Mouse (Mus musculus): ENCODE measurements at regions not wholly inside any gene's neighbourhood (a gene's known extent, or its start where the extent isn't known, plus 50 kb on each side); places are given as distances from the start of the nearest gene placed in this dataset.

GRCm38 (mm10) chr17:83129658-83130057, 85.4 kb upstream of the Pkdcc start:
- 0 out of 2 replicates have a peak overlapping the region, but pooled peaks have one; percentile 21 for H3K4me2 ChIP-seq

DNA sequence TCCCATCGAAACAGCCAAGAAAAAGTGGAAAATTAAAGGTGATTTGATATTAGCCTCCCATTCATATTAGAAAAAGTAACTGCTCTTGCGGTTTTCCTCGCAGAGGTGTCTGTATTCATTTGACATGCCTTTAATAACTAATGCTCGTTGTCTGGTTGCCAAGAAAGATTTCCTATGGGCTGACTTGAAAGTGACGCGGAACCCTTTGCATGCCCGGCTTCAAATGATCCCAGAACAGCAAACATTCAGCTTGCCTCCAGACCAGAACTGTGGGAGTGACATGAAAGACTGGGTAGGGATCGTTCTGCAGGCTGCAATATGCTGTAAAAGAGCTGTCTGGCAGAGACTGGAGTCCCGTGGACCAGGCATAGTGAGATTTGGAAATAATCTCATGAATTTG, 81.9 kb upstream of the Pkdcc start:
- 51% methylated on average over 9 of the region's 9 CpGs for WGBS
- Histone ChIP-seq H3K9me3 (no peaks in the 10 kb centered on the region), H3K9ac (no peak overlapping the region), H3K36me3 (replicated peaks) (no peaks in the 10 kb centered on the region), H3K4me1 (peaks cover 36% of the 10 kb centered on the region), H3K27ac (peak overlapping the region; percentile 31; the same call in 1 of the 2 replicates), H3K4me3 (no peak overlapping the region), H3K27me3 (replicated peaks) (no peaks in the 10 kb centered on the region), H3K4me2 (no peak overlapping the region)
- no peak for ATAC-seq (replicated peaks)

More at GRCm38 (mm10) chr17:83129658-83130057, 85.4 kb upstream of the Pkdcc start:
- no peak overlapping the region for H3K4me3 ChIP-seq
- H3K9me3 ChIP-seq: no peaks in the 10 kb centered on the region
- peaks cover 27% of the 10 kb centered on the region for H3K4me1 ChIP-seq
- H3K27ac ChIP-seq: peak overlapping the region; percentile 48; the same call in 1 of the 2 replicates
- H3K9ac ChIP-seq: no peak overlapping the region
- WGBS: 64% methylated on average over 7 of the region's 7 CpGs
- no peaks in the 10 kb centered on the region for H3K27me3 ChIP-seq (replicated peaks)
- no peaks in the 10 kb centered on the region for H3K36me3 ChIP-seq (replicated peaks)
- ATAC-seq (replicated peaks): peak; percentile 35; the same call in 1 of the 2 replicates

- Histone ChIP-seq H3K36me3 (replicated peaks) (no peaks in the 10 kb centered on the region), H3K27ac (peak overlapping the region; percentile 22; the same call in 1 of the 2 replicates), H3K4me3 (no peak overlapping the region), H3K9me3 (no peaks in the 10 kb centered on the region), H3K9ac (no peak overlapping the region), H3K4me1 (peaks cover 31% of the 10 kb centered on the region), H3K27me3 (replicated peaks) (no peaks in the 10 kb centered on the region), H3K4me2 (no peak overlapping the region)
- ATAC-seq (replicated peaks): peak; percentile 18; the same call in 1 of the 2 replicates
- 63% methylated on average over 6 of the region's 6 CpGs for WGBS
Observed at GRCm38 (mm10) chr17:83135441-83136120, 79.5 kb upstream of the Pkdcc start.

DNA sequence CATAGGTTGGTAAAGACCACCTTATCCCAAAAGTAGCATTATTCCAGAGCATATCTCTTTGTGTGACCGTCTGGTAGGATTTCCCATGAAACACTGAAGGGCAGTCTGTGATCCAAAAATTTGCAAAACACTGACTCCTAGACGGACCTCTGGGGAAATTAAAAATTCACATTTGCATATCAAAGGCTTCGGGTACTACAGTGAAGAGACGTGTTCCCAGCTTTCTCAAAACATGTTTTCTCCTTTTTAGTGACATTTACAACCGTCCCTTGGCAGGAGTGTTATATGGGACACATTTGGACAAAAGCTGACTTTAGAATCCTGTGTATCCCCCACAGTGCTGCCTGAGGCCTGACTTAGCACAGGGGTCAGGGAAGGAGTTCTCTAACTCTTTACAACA, 78.8 kb upstream of the Pkdcc start:
- Histone ChIP-seq H3K4me3 (no peak overlapping the region), H3K27ac (no peak overlapping the region), H3K36me3 (replicated peaks) (no peaks in the 10 kb centered on the region), H3K9ac (no peak overlapping the region), H3K27me3 (replicated peaks) (no peaks in the 10 kb centered on the region), H3K4me2 (no peak overlapping the region), H3K9me3 (no peaks in the 10 kb centered on the region), H3K4me1 (peaks cover 31% of the 10 kb centered on the region)
- WGBS: 24% methylated on average over 5 of the region's 5 CpGs
- ATAC-seq (replicated peaks): no peak; the same call in 1 of the 2 replicates

GRCm38 (mm10) chr17:83137720-83138119, 77.4 kb upstream of the Pkdcc start:
- 81% methylated on average over 7 of the region's 7 CpGs for WGBS
- H3K4me2 ChIP-seq: no peak overlapping the region
- H3K27me3 ChIP-seq (replicated peaks): no peaks in the 10 kb centered on the region
- ATAC-seq (replicated peaks): no peak
- no peak overlapping the region for H3K4me3 ChIP-seq
- peaks cover 28% of the 10 kb centered on the region for H3K4me1 ChIP-seq
- H3K36me3 ChIP-seq (replicated peaks): no peaks in the 10 kb centered on the region
- no peaks in the 10 kb centered on the region for H3K9me3 ChIP-seq
- H3K27ac ChIP-seq: no peak overlapping the region
- H3K9ac ChIP-seq: no peak overlapping the region

GRCm38 (mm10) chr17:83138493-83139417, 76.3 kb upstream of the Pkdcc start:
- Histone ChIP-seq H3K27ac (0 out of 2 replicates have a peak overlapping the region, but pooled peaks have one; percentile 33), H3K4me3 (no peak overlapping the region), H3K4me1 (peaks cover 27% of the 10 kb centered on the region), H3K4me2 (no peak overlapping the region), H3K9me3 (no peaks in the 10 kb centered on the region), H3K36me3 (replicated peaks) (no peaks in the 10 kb centered on the region), H3K9ac (no peak overlapping the region), H3K27me3 (replicated peaks) (no peaks in the 10 kb centered on the region)
- ATAC-seq (replicated peaks): peak; percentile 31
- 36% methylated on average over 11 of the region's 11 CpGs for WGBS

DNA sequence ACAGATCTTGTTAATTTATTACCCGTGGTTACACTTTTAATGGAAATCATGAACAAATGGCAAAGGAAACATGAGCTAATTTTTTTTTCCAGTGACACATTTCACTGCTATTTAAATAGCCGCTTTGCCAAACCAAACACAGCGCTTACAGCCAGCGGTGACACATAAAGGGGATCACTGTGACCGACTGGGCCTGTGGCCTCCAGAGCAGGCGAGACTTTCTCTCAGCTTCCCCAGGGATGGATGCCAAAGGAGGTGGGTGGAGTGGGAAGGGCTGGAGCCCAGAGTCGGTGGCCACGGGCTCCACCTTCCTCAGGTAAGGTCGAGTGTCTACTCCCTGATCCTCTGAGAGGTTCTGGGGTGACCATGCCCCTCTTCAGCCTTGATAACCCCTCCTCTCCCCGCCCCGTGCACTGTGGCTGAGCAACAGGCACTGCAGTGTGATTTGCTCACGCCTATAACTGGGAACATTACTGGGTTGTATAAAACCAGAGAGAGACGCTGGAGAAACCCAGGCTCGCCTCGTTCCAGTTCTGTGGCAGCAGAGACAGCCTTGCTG, 66.6 kb upstream of the Pkdcc start:
- ATAC-seq (replicated peaks): no peak
- Histone ChIP-seq H3K9me3 (no peaks in the 10 kb centered on the region), H3K27ac (no peak overlapping the region), H3K27me3 (replicated peaks) (no peaks in the 10 kb centered on the region; the same call in 1 of the 2 replicates), H3K4me1 (no peaks in the 10 kb centered on the region), H3K36me3 (replicated peaks) (no peaks in the 10 kb centered on the region), H3K4me3 (no peak overlapping the region), H3K4me2 (no peak overlapping the region), H3K9ac (no peak overlapping the region)
- WGBS: 89% methylated on average over 15 of the region's 15 CpGs

GRCm38 (mm10) chr17:83149336-83149735, 65.8 kb upstream of the Pkdcc start:
- no peaks in the 10 kb centered on the region for H3K9me3 ChIP-seq
- no peaks in the 10 kb centered on the region for H3K36me3 ChIP-seq (replicated peaks)
- no peak for ATAC-seq (replicated peaks)
- H3K9ac ChIP-seq: no peak overlapping the region
- H3K27ac ChIP-seq: no peak overlapping the region
- no peak overlapping the region for H3K4me3 ChIP-seq
- 84% methylated on average over 6 of the region's 6 CpGs for WGBS
- no peaks in the 10 kb centered on the region for H3K4me1 ChIP-seq
- H3K27me3 ChIP-seq (replicated peaks): no peaks in the 10 kb centered on the region; the same call in 1 of the 2 replicates
- H3K4me2 ChIP-seq: no peak overlapping the region

- no peak for ATAC-seq (replicated peaks)
- Histone ChIP-seq H3K4me3 (no peak overlapping the region), H3K4me1 (no peaks in the 10 kb centered on the region), H3K27ac (no peak overlapping the region), H3K4me2 (no peak overlapping the region), H3K9me3 (no peaks in the 10 kb centered on the region), H3K36me3 (replicated peaks) (no peaks in the 10 kb centered on the region), H3K27me3 (replicated peaks) (no peaks in the 10 kb centered on the region), H3K9ac (no peak overlapping the region)
- 87% methylated on average over 4 of the region's 4 CpGs for WGBS
Observed at GRCm38 (mm10) chr17:83155106-83155505, 60.0 kb upstream of the Pkdcc start.

DNA sequence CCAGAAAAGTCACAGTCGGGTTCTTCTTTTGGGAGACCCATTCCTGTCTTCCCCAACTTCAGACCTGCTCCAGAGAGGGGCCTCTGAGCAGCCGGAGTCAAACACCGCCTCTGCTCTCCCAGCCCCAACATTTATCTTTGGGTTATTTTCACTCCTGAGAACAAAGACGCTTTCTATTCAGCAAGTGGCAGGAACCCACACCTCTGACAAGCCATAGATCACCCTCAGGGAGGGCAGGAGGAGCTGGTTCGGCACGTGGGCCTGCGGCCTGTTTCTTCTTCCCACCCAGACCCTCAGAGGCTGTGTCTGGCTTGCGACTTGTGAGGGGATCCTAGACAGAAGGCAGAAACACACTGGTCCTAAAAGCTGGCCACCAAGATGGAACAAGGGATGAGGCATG, 58.4 kb upstream of the Pkdcc start:
- H3K9me3 ChIP-seq: no peaks in the 10 kb centered on the region
- 76% methylated on average over 8 of the region's 8 CpGs for WGBS
- H3K36me3 ChIP-seq (replicated peaks): no peaks in the 10 kb centered on the region
- H3K27ac ChIP-seq: no peak overlapping the region
- ATAC-seq (replicated peaks): no peak
- H3K9ac ChIP-seq: no peak overlapping the region
- no peaks in the 10 kb centered on the region for H3K27me3 ChIP-seq (replicated peaks)
- H3K4me2 ChIP-seq: no peak overlapping the region
- no peak overlapping the region for H3K4me3 ChIP-seq
- no peaks in the 10 kb centered on the region for H3K4me1 ChIP-seq

GRCm38 (mm10) chr17:83158053-83158452, 57.0 kb upstream of the Pkdcc start:
- ATAC-seq (replicated peaks): no peak
- Histone ChIP-seq H3K4me3 (no peak overlapping the region), H3K36me3 (replicated peaks) (no peaks in the 10 kb centered on the region), H3K27ac (no peak overlapping the region), H3K9ac (no peak overlapping the region), H3K9me3 (no peaks in the 10 kb centered on the region), H3K27me3 (replicated peaks) (no peaks in the 10 kb centered on the region), H3K4me1 (no peaks in the 10 kb centered on the region), H3K4me2 (no peak overlapping the region)
- 88% methylated on average over 6 of the region's 6 CpGs for WGBS

GRCm38 (mm10) chr17:83158652-83159051, 56.4 kb upstream of the Pkdcc start:
- Histone ChIP-seq H3K9me3 (no peaks in the 10 kb centered on the region), H3K4me1 (no peaks in the 10 kb centered on the region), H3K27me3 (replicated peaks) (no peaks in the 10 kb centered on the region), H3K9ac (no peak overlapping the region), H3K4me3 (no peak overlapping the region), H3K36me3 (replicated peaks) (no peaks in the 10 kb centered on the region), H3K27ac (no peak overlapping the region), H3K4me2 (no peak overlapping the region)
- ATAC-seq (replicated peaks): no peak
- WGBS: 85% methylated on average over 10 of the region's 10 CpGs

Data from midbrain, embryonic 15.5 days (tissue).